Mouse (Mus musculus) neural tube, embryonic 13.5 days (tissue): Measurements from ENCODE around the gene Smdt1. TPM values are rescaled to one million over a fixed set of nuclear protein-coding genes. Genes with fewer than 3 reads are reported as not detected.
"Not testable (repeated sequence)": the region's sequence is repeated elsewhere in the genome, so short reads cannot be mapped to it uniquely, and the experiment has no call there.

Experiments
- ATAC-seq: fragments of 200-750 bp; cut with Nextera tagmentation; 2 replicates; pipeline ENCODE4 v1.8.0; 2017; ENCODE audit warnings: low read depth, mild to moderate bottlenecking, moderate TSS enrichment, moderate library complexity
- H3K27ac ChIP-seq: fragments of 300-500 bp; sonication (generic); replicated peaks from 2 replicates; pipeline ENCODE4 v1.5.1; 2015; ENCODE audit warnings: moderate library complexity, mild to moderate bottlenecking, inconsistent platforms
- H3K27me3 ChIP-seq: fragments of 300-500 bp; sonication (generic); 2 replicates; pipeline ENCODE4 v1.6.1; 2015; ENCODE audit warnings: mild to moderate bottlenecking, inconsistent platforms
- H3K36me3 ChIP-seq: fragments of 300-500 bp; sonication (generic); 2 replicates; pipeline ENCODE4 v1.6.1; 2015; ENCODE audit warnings: mild to moderate bottlenecking, inconsistent platforms
- H3K4me1 ChIP-seq: fragments of 300-500 bp; sonication (generic); replicated peaks from 2 replicates; pipeline ENCODE4 v1.6.1; 2015; ENCODE audit warnings: inconsistent platforms
- H3K4me2 ChIP-seq: fragments of 300-500 bp; sonication (generic); 2 replicates; pipeline ENCODE4 v1.6.1; 2015; ENCODE audit warnings: inconsistent platforms, mild to moderate bottlenecking, moderate library complexity
- H3K4me3 ChIP-seq: fragments of 300-500 bp; sonication (generic); 2 replicates; pipeline ENCODE4 v1.5.1; 2015; ENCODE audit warnings: mild to moderate bottlenecking, inconsistent platforms
- H3K9ac ChIP-seq: fragments of 300-500 bp; sonication (generic); 2 replicates; pipeline ENCODE4 v1.6.1; 2015; ENCODE audit warnings: moderate library complexity, mild to moderate bottlenecking, inconsistent platforms
- H3K9me3 ChIP-seq: fragments of 300-500 bp; sonication (generic); 2 replicates; pipeline ENCODE4 v1.6.1; 2016; ENCODE audit warnings: inconsistent platforms
- WGBS: fragments of 180-500 bp; shearing (Covaris S2); methylation state at CpG from one replicate; pipeline ENCODE4 v1.1.7; 2015; 5-methylcytosine and 5-hydroxymethylcytosine counted together
- polyA plus RNA-seq: library from polyadenylated mRNA; unstranded; fragments of >200 nt; fragmentation: Nextera tagmentation; extraction: Ambion mirVana; gene quantifications from 2 replicates; pipeline ENCODE4 v1.2.1, GENCODE M21; 2015

Gene Smdt1
- polyA plus RNA-seq, 1 experiment from 2014 or later, result 401 TPM

GRCm38 (mm10) chr15:82377701-82378100 is 38.9 kb downstream of the Smdt1 start:
- Histone ChIP-seq H3K27ac (no peak overlapping the region), H3K36me3 (no peaks in the 10 kb centered on the region), H3K4me1 (peaks cover 21% of the 10 kb centered on the region), H3K9me3 (no peaks in the 10 kb centered on the region), H3K4me3 (no peak overlapping the region), H3K27me3 (no peaks in the 10 kb centered on the region; the same call in 1 of the 2 replicates), H3K4me2 (no peak overlapping the region), H3K9ac (no peak overlapping the region)
- no peak for ATAC-seq
- WGBS, result 77% methylated on average over 5 of the region's 5 CpGs

- Histone ChIP-seq H3K9me3 (no peaks in the 10 kb centered on the region), H3K36me3 (no peaks in the 10 kb centered on the region), H3K9ac (no peak overlapping the region), H3K4me3 (no peak overlapping the region), H3K4me1 (peaks cover 21% of the 10 kb centered on the region), H3K27ac (no peak overlapping the region), H3K4me2 (no peak overlapping the region), H3K27me3 (no peaks in the 10 kb centered on the region; the same call in 1 of the 2 replicates)
- no peak for ATAC-seq
- 47% methylated on average over 15 of the region's 15 CpGs for WGBS
Observed at GRCm38 (mm10) chr15:82378261-82379180, 39.8 kb downstream of the Smdt1 start.

- peak; percentile 67; the same call in 1 of the 2 replicates for ATAC-seq
- Histone ChIP-seq H3K4me3 (peak overlapping the region; percentile 34), H3K36me3 (no peaks in the 10 kb centered on the region), H3K27ac (no peak overlapping the region; the same call in 1 of the 2 replicates), H3K27me3 (no peaks in the 10 kb centered on the region; the same call in 1 of the 2 replicates), H3K4me1 (peaks cover 21% of the 10 kb centered on the region), H3K9me3 (no peaks in the 10 kb centered on the region), H3K9ac (peak overlapping the region; percentile 48; the same call in 1 of the 2 replicates), H3K4me2 (peak overlapping the region; percentile 56)
- WGBS, result 23% methylated on average over 7 of the region's 7 CpGs
Observed at GRCm38 (mm10) chr15:82379511-82379870, 40.7 kb downstream of the Smdt1 start.

- no peak within 1 kb of the TSS; the same call in 1 of the 2 replicates for H3K27ac ChIP-seq
- no peaks in the 10 kb centered on the region for H3K9me3 ChIP-seq
- no peaks in the 10 kb centered on the region for H3K36me3 ChIP-seq
- H3K27me3 ChIP-seq, result no peaks in the 10 kb centered on the region; the same call in 1 of the 2 replicates
- peak within 1 kb of the TSS; percentile 56 for H3K4me2 ChIP-seq
- WGBS, result 1% methylated on average over 18 of the region's 24 CpGs
- peak within 1 kb of the TSS; percentile 34 for H3K4me3 ChIP-seq
- ATAC-seq, result peak; percentile 77
- peaks cover 21% of the 10 kb centered on the region for H3K4me1 ChIP-seq
- H3K9ac ChIP-seq, result peak within 1 kb of the TSS; percentile 63
Observed at GRCm38 (mm10) chr15:82379871-82380713, 41.3 kb downstream of the Smdt1 start, which contains the start of gene Cyp2d22. Gene Cyp2d22 (minus strand): TSS chr15:82380260.

GRCm38 (mm10) chr15:82380714-82381062 is 41.9 kb downstream of the Smdt1 start:
- ATAC-seq, result no peak
- peak overlapping the region; percentile 34 for H3K4me3 ChIP-seq
- peak overlapping the region; percentile 56 for H3K4me2 ChIP-seq
- no peaks in the 10 kb centered on the region for H3K36me3 ChIP-seq
- no peak overlapping the region for H3K27ac ChIP-seq
- WGBS, result 33% methylated on average over 7 of the region's 7 CpGs
- H3K27me3 ChIP-seq, result no peaks in the 10 kb centered on the region; the same call in 1 of the 2 replicates
- H3K4me1 ChIP-seq, result peaks cover 21% of the 10 kb centered on the region
- H3K9me3 ChIP-seq, result no peaks in the 10 kb centered on the region
- H3K9ac ChIP-seq, result peak overlapping the region; percentile 63

- ATAC-seq, result no peak
- no peak overlapping the region for H3K4me3 ChIP-seq
- WGBS, result 94% methylated on average over 2 of the region's 2 CpGs
- H3K9ac ChIP-seq, result no peak overlapping the region
- H3K27me3 ChIP-seq, result no peaks in the 10 kb centered on the region; the same call in 1 of the 2 replicates
- H3K36me3 ChIP-seq, result no peaks in the 10 kb centered on the region
- peaks cover 12% of the 10 kb centered on the region for H3K4me1 ChIP-seq
- no peaks in the 10 kb centered on the region for H3K9me3 ChIP-seq
- no peak overlapping the region for H3K27ac ChIP-seq
- H3K4me2 ChIP-seq, result no peak overlapping the region
Observed at GRCm38 (mm10) chr15:82382441-82382840, 43.7 kb downstream of the Smdt1 start.

- no peaks in the 10 kb centered on the region for H3K36me3 ChIP-seq
- WGBS, result 92% methylated on average over 2 of the region's 2 CpGs
- H3K27ac ChIP-seq, result no peak overlapping the region
- H3K9me3 ChIP-seq, result no peaks in the 10 kb centered on the region
- no peak overlapping the region for H3K4me3 ChIP-seq
- no peak overlapping the region for H3K9ac ChIP-seq
- no peaks in the 10 kb centered on the region; the same call in 1 of the 2 replicates for H3K27me3 ChIP-seq
- ATAC-seq, result no peak
- H3K4me1 ChIP-seq, result peaks cover 3% of the 10 kb centered on the region
- no peak overlapping the region for H3K4me2 ChIP-seq
Observed at GRCm38 (mm10) chr15:82385729-82386128, 47.0 kb downstream of the Smdt1 start.

GRCm38 (mm10) chr15:82389916-82390315 is 51.2 kb downstream of the Smdt1 start:
- not testable (repeated sequence) for H3K4me3 ChIP-seq, H3K27me3 ChIP-seq, H3K36me3 ChIP-seq, H3K9ac ChIP-seq, H3K9me3 ChIP-seq, ATAC-seq, H3K4me1 ChIP-seq, H3K4me2 ChIP-seq, H3K27ac ChIP-seq
- 91% methylated on average over 10 of the region's 10 CpGs for WGBS

- not testable (repeated sequence) for H3K4me2 ChIP-seq, H3K36me3 ChIP-seq, ATAC-seq, H3K27me3 ChIP-seq, H3K9me3 ChIP-seq, H3K9ac ChIP-seq, H3K4me3 ChIP-seq, H3K4me1 ChIP-seq, H3K27ac ChIP-seq
- 71% methylated on average over 2 of the region's 2 CpGs for WGBS
Observed at GRCm38 (mm10) chr15:82393922-82394321, 55.2 kb downstream of the Smdt1 start, which contains the start of gene Cyp2d11. Gene Cyp2d11 (minus strand): TSS chr15:82394022.

GRCm38 (mm10) chr15:82395955-82396354 is 57.2 kb downstream of the Smdt1 start:
- not testable (repeated sequence) for H3K4me1 ChIP-seq, H3K4me3 ChIP-seq, H3K27ac ChIP-seq, ATAC-seq, H3K4me2 ChIP-seq, H3K36me3 ChIP-seq, H3K9me3 ChIP-seq, H3K27me3 ChIP-seq, H3K9ac ChIP-seq
- 89% methylated on average over 3 of the region's 3 CpGs for whole genome bisulfite sequencing
